Mouse (Mus musculus) adrenal gland, adult 18-20 months (tissue): ENCODE measurements around the gene Zzz3. TPM values are rescaled to one million over a fixed set of nuclear protein-coding genes. Genes with fewer than 3 reads are reported as not detected.
"Not testable (repeated sequence)": the region's sequence is repeated elsewhere in the genome, so short reads cannot be mapped to it uniquely, and the experiment has no call there.

Experiments
- DNase-seq, 2 experiments: peaks; one replicate each; pipeline ENCODE4 v3.0.0; 2021 to 2022; ENCODE audit warnings: low spot score in 2 of 2
- total RNA-seq, 2 experiments: library from RNA; stranded (reverse); gene quantifications; 1 replicate in 1 of 2; 2 replicates in 1 of 2; pipeline ENCODE4 v1.2.3; 2021

Zzz3 gene
- total RNA-seq, 2 experiments from 2014 or later, result 32.1 to 35.8 TPM

DNA sequence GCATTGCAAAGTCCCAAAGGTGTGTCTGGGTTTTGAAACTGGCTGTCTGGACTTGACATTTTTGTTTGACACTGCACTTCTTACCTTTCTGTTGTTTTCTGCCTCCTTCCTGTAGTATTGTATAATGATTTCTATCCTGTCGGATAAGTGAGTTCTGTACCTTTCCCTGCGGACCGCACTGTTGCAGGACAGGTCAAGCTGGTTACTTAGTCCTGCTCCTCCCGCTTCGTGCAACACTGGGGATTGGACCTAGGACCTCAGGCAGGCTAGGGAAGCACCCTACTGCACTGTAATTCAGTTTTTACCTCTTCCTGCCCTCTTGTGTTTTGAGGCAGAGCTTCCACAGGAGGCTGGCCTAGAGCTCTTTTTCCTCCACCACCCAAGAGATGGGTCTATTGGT lies 5.2 kb downstream of the Zzz3 start:
- no peak for DNase-seq

DNA sequence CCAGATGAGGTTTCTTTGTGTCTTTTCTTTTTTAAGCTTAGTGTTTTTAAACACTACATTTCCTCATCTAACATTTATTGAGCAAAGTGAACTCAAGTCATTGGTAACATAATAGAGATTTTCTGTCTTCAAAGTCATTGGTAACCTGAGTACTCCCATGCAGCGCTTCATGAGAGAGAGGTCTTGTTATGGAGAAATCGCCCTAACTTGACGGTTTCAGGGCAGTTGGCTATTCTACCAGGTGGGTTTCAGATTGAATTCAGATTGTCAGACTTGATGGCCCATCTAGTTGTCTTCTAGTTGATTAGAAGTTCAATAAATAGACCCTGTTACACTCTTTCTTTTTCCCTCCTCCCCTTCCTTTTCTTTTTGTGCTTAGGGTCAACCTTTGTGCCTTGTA lies 5.6 kb downstream of the Zzz3 start:
- no peak for DNase-seq

DNA sequence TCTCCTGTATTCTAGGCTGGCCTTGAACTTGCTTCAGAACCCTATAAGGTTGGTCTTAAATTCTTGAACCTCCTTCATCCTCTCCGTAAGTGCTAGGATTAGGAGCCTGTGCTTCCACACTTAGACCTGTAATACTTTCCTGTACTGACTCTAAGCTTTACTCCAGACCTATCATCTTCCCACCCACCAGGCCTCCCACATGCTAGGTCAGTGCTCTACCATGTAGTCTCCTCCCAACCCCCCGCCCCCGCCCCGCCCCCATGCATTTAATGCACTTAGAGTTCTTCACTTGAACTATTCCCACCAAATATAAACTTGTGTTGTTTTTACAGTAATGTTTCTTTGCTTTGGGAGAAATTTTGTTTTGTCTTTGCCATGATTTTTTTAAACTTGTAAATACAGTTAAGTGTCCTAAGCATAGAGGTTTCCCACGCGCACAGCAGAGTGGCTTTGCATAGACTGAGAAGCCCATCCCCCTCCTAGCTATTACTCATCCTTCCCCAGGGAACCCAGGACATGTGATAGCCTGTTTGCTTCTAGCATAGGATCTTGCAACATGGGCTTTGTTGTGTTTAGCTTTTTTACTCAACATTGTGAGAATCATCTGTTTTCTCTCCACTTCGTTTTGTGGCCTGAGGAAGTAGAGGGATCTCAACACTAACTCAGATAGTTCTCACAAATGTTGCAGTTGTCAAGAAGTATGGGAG lies 6.8 kb downstream of the Zzz3 start:
- peak; percentile 26 to 32 for DNase-seq

DNA sequence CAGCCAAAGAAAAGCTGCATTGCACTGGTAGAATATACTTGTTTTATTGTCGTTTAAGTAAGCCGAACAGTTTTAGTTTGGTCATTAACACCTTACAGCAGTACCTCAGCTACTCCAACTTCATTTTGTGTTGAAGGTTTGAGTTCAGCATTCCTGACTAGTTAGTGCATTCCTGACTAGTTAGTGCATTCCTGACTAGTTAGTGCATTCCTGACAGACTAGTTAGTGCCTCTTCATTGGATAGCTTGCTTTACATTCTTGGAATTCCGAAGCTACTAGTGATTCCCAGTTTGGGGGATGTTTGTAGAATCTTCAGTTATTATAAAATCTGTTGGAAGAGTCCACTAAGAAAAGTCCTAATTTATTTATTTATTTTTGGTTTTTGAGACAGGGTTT lies 7.4 kb downstream of the Zzz3 start:
- no peak for DNase-seq

DNA sequence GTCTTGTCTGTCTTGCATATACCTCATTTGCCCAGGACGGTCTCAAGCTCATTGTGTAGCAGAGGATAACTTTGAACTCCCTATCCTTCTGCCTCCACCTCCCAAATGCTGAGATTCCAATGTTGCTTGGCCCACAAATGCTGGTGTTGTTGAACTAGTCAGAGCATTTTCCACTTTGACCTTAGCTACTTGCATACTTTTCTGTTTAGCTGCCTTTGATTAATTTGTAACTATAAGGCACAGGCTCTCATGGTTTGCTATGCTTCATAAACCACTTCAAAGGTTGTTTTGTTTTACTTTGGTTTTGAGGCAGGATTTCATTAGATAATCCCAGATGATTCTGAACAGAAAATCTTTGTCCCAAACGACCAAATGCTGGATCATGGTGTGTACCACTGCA lies 8.6 kb downstream of the Zzz3 start:
- no peak for DNase-seq

DNA sequence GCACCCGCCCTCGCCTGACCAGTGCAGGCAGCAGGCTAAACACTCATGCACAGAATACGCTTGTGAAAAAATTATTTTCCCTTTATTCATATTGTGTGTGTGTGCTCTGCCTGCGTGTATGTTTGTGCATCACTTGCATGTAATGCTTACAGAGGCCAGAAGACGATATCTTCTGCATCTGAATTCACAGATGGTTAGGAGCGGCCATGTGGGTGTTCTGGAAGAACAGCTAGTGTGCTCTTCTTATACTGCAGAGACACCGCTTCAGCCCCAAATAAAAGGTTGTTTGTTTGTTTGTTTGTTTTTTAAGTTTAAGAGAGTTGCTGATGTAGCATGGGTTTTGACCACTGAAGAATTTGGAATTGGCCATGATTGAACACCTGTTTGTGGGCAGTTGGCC lies 10.1 kb downstream of the Zzz3 start:
- no peak for DNase-seq

DNA sequence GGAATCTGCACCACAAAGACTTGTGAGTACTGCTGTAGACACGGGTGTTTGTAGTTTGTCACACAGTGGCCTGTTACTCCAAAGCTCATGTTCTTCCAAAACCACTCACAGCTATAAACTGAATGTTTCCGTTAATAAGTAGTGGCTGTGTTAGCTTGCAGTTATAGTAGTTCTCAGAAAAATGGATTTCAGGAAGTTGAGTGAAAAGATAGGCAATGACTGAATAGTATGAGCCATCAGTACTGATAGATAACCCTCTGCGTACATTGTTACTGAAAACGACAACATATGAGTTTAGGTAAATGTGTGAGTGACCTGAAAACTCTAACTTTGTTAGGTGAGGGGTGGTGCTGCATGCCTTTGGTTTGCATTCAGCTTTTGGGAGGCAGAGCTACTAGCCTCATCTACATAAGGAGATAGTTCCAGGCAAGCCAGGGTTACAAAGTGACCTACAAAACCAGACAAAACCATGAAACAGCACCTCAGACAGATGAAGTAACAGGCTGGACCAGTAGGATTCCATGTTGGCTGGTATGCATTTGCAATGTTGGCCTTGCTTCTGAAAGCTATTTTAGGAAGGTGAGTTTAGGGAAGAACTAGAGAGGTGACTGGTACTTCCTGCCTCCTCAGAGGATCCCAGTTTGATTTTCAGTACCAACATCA lies 10.8 kb downstream of the Zzz3 start:
- DNase-seq, result no peak

DNA sequence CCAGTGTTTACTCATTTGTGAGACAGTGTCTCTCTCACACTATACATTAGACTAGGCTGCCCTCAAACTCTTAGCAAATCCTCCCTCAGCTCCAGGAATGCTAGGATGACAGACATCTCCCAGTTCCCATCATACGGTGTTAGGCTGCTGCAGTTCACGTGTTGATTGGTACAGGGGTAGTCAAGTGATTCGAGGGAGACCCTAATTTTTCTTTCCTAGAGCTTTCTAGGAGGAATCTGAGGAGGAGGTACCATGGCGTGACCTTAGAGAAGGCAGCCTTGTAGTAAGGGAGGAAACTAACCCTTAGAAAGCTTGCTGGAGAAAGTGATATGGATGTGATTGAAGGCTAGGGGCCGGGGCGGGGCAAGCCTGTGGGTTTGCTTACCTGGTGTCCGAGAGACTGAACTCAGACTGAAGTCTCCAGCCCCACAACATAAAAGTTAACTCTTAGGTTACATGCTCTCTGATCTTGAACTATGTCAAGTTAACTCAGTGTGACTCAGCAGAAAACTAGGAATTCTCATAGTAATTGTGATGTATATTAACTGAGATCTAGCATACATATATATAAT lies 15.8 kb downstream of the Zzz3 start:
- DNase-seq, result no peak

DNA sequence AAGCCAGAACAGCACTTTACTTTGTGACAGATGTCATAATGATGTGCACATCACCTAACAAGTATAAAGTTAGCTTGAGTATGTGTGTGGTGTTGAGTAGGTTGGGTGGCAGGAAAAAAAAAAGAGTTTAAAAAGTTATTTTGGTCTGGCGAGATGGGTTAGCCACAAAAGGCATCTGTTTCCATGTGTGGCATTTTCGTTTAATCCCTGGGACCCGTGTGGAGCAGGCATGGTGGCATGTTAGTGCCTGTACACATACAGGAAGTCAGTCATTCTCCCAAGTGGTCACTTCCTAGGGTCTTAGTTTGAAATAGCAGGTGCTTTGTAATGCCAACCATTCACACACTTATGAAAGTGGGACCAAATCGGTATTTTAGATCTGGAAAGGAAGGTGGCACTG lies 17.1 kb downstream of the Zzz3 start:
- DNase-seq, result no peak

DNA sequence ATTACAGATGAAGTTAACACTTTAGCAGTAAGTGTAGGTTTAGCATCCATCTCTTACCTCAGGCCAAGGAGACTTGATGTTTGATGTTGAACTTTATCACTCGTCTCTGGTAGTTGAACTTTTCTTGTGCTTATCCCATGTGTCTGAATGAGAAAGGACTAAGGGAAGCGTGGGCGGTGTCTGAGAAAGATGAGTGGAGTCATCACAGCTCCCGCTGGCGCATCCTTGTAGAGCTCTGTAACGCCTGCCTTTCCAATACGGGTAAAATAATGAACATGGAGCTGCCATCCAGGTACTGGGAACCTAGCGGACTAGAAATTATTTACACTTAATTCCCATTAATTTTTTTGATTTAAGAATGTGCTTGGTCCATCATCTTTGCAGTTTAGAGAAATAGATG lies 33.7 kb downstream of the Zzz3 start:
- DNase-seq, result no peak

DNA sequence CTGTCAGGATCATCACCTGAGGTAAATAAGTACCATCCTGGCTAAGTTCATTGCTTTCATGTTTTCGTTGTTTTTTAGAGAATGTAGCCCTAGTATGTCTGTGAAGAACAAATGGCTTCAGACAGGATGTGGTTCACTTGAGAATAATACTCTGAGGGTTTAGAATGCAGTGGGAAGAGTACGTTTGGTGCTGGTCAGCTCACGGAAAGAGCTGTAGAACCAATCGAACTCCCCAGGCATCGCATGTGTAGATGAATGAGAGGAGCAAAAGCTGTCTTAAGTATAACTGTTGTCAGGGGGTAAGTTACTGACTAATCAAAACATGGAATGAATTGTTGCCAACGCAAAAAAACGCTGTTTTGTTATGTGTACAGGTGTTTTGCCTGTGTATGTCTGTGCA lies 37.4 kb downstream of the Zzz3 start:
- DNase-seq, result no peak

DNA sequence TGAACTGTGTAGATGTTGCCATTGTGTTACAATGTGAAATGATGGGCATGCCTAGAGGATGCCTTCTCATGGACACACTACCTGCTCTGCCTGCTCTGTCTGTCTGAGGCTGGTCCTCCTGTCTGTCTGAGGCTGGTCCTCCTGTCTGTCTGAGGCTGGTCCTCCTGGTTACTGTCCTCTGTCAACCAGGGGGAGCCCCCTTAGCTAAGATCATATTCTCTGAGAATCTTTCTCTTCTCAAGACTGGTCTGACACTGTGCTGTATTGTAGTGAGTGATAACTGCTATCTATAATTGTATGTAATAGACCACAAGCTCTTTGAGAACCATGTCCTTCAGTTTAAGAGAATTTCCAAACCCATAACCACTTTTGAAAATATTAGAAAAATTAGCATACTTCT lies 40.3 kb downstream of the Zzz3 start:
- no peak for DNase-seq

DNA sequence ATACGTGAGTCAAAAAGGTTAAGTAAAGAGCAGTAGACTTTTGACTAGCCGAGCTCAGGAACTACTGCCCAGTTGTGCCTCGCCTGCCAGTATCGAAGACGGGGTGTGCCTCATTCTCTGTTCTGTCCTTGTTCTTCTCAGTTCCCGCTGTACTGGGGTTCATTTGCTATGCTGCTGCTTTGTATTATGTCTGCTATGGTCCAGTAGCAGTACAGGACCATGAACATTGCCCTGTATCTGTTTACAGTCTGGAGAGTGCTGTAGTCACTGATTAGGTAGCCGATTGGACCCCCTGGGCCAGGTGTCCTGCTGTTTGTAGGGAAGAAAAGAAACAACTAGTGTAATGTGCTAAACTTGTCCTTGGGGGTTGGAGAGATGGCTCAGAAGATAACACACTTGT lies 42.8 kb downstream of the Zzz3 start:
- no peak for DNase-seq

DNA sequence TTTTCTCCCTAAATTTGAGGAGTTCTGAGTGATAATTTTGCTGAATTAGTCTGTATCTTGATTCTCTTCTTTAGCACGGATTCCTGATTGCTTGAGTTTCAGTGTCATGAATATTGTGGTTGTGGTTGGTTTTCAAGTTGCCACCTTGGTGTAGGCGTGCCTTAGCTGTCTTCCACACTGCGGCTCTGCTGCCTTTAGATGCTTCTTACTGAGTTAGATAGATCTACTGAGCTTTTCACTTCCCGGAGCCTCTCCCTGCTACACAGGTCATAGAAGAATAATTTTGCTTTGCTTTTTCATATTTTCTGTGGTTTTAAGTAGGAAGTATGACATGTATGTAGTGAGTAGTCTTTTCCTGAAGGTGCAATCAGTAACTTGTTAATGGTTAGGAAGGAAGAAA lies 47.5 kb downstream of the Zzz3 start:
- DNase-seq, result no peak

DNA sequence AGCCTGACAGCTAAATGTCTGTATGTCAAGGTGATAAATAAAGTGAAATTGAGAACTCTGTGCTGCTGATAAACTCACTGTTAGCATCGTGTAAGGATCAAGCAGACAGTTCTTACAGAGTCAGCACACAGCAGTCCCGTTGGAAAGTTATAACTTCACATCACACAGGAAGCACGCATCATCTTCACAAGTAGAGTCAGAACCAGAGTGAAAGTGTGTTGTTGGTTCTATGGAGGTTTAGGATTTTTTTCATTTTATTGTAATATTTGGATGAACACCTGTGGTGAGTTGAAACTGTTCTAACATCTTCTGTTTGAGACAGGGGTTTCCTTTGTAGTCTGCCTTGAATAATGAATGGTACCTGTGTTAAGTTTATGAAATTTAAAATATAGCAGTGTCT lies 48.8 kb downstream of the Zzz3 start:
- DNase-seq, result no peak

DNA sequence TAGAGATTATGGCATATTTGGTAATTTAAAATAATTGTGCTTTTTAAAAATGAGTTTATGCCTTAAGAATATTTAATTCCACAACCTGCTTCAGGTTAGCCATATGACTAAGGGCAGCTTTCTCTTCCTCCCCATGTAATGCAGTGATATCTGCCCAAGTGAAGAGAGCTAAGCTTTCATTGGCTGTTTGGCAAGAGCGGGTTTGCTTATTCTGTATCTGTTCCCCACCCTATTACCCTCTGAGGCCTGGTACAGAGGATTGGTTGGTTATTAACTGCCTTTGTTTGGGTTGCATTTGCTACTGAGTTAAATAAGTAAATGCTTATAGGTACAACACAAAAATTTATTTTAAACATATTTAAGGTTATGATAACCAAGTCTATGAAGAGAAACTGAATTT lies 51.7 kb downstream of the Zzz3 start:
- DNase-seq, result no peak

DNA sequence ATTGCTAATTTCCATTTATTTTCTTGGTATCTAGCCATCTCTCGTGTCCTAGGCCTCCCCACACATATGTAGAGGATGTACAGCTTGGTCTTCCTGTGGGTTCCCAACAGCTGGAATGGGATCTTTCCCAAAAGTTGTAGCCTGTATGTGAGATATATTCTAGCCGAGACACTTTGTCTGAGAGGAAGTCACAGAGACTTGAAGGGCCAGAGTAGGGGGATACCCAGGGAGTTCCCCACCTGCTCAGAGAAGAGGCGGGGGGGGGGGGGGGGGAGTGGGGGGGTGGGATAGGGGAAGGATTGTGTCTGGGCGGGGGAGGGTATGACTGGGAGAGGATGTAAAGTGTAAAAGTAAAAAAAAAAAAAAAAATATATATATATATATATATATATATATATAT lies 57.9 kb downstream of the Zzz3 start:
- DNase-seq, result no peak

DNA sequence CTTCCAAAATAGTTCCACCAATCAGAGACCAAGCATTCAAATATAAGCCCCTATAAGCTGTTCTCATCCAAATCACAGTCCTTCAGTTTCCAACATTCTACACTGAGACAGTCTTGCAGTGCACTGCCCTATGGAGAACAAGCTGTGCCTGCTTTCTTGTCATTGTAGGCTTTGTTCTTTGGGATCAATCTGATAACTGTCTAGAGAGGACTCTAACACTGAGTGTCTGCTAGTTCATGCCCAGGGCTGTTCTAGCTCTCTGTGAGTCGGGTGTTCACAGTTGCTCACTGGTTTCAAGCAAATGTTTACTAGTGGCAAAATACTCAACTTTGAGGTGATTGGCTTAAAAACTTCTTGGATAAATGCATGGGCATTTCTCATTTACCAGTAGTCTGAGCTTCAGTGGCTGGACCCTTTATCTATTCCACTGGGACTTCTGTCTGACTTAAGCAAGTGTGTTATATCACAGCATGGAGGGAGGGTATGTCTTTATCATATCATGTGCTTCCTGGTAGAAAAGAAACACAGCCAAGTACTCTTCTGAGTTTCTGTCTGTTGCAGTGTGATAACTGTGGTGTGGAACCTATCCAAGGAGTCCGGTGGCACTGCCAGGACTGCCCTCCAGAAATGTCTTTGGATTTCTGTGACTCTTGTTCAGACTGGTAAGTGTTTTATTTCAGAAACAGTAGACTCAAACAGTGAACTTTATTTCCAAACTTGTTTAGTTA lies 62.2 kb downstream of the Zzz3 start:
- no peak for DNase-seq

DNA sequence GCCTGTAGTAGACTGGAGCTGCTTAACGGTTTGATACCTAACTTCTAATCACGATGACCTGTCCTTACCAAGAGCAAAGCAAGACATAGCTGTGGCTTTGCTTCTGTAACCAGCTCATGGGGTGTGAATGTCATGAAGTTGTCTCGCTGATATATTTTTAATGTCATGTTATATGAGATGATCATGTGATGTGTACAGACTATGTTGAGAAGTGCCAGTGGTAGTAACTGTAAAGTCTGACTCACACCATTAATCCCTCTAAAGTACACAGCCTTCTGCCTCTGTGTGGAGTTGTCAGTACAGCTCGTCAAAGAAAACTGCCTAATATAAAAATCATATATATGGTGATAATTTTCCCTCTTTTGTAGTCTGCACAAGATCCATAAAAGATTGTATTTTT lies 63.6 kb downstream of the Zzz3 start:
- DNase-seq, result not testable (repeated sequence)

DNA sequence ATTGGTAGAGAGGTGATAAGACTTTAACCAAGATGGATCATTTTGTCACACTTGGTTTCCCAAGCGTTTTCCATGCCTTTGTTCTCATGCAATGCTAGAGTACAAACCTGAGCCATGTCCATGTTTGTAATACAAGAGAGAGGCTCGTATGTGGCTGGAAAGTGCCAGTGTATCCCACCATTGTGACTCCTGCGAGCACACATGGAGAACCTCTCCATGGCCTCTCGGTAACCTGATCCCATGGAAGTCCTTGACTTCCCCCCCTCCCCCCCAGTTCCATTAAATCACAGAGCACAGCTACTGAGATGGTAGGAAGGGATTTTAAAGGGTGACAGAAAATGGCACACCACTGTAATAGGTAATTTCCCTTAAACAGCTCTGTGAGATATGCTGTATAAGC lies 65.5 kb downstream of the Zzz3 start:
- no peak for DNase-seq

DNA sequence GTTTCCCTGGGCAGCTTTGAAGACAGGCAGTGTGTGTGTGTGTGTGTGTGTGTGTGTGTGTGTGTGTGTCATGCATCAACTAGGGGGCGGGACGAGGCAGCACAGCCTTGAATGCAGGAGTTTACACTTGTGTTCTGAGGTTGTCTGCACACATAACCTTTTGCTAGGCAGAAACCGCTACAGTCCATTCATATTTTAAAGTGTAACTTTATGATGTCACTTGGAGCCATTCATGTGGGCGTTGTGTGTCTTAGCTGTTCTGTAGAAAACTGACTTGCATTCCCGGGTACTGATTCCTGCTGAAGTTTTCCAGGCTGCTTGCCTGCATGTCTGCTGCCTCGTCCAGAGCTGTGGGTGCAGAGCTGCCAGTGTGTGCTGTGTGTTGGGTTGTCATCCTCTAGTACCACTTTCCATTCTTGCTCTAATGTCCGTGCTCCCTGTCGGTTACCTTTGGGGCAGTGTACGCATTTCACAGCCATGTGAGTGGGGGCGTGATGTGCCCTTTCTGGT lies 66.8 kb downstream of the Zzz3 start:
- DNase-seq, result no peak

DNA sequence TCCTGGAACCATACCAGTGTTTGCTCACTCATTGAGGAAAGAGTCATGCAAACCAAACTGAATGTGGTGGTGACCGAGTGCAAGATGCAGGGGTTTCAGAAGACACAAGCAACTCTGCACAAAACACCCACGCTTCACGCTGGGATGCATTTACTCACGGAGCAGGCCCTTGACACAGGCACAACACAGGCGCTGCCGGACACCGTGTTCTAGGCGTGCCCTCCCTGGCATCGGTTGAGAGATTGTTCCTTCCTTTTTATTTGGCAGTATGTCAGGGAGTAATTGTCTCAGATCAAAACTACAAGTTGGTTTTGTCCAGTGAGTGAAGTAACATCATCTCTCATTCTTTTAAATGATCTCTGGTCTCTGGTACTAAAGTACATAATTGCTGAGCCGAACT lies 67.6 kb downstream of the Zzz3 start:
- DNase-seq, result no peak
